ENCODE assay signal across 15 mouse cellular contexts in the genomic region with DNA sequence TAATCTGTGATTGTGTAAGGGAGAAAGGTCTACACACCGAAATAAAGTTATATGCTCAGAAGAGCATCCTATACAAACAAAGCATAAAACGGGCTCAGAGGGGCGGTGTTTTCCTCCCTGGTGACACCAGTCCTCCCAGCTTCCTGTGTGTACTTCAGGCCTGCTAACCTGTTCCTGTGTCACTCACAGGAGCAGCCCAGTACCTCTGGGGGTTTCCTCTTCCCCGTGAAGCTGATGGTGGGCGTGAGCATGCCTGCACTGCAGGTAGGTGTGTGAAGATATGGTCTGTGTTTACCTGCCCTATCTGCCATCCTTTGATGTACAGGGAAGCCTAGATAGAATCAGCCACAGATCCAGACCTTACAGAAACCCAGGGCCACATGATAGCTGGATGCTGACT.
A peak's percentile ranks its signal among the peaks of the same experiment; 100 is the strongest.
DNase-seq lines count a peak whose midpoint lies in the region; ATAC-seq lines count a peak whose summit lies in the region.
"Had no signal": no experiment of that assay in that cellular context is flagged by ENCODE, and none has a peak within 500 bp of the region (broad histone marks: within the 10 kb centered on the region; RNA-seq: fewer than 3 reads in every experiment).

No protein-coding gene starts in this region.

- ATAC-seq in kidney, embryonic 15.5 days (replicated peaks; ENCODE audit: low FRiP score) = no peak
- ATAC-seq in intestine, embryonic 15.5 days = 0 out of 2 replicates have a peak, but pooled peaks have one; percentile 48
- no peak for ATAC-seq in hindbrain, embryonic 14.5 days (ENCODE audit: low FRiP score)

- 40% methylated on average over 5 of the region's 5 CpGs for WGBS in kidney, embryonic 15.5 days
- 41% methylated on average over 5 of the region's 5 CpGs for WGBS in intestine, embryonic 15.5 days
- 95% methylated on average over 5 of the region's 5 CpGs for WGBS in hindbrain, embryonic 14.5 days

- peaks cover 51% of the 10 kb centered on the region for H3K4me1 ChIP-seq in kidney, embryonic 15.5 days
- peaks cover 18% of the 10 kb centered on the region; the same call in 1 of the 2 replicates for H3K4me1 ChIP-seq in intestine, embryonic 15.5 days (replicated peaks)
- H3K4me1 ChIP-seq in hindbrain, embryonic 14.5 days (replicated peaks; ENCODE audit: control insufficient read depth, insufficient read depth, low read length) = peaks cover 15% of the 10 kb centered on the region; the same call in 1 of the 2 replicates

- no peaks in the 10 kb centered on the region for H3K9me3 ChIP-seq in kidney, embryonic 15.5 days (replicated peaks)
- H3K9me3 ChIP-seq in intestine, embryonic 15.5 days = no peaks in the 10 kb centered on the region
- H3K9me3 ChIP-seq in hindbrain, embryonic 14.5 days (ENCODE audit: control insufficient read depth, low read length) = no peaks in the 10 kb centered on the region
- H3K9me3 ChIP-seq: embryonic facial prominence, embryonic 10.5 days; limb, embryonic 10.5 days; liver, embryonic 15.5 days had no signal

- DNase-seq in kidney, adult 8-10 months = no peak
- peak; percentile 62 to 66 for DNase-seq in CD8-positive naive resting alpha-beta T cell, adult 2 months (ENCODE audit: low read depth in 2 of 2, low spot score in 2 of 2)
- DNase-seq in thymus, postnatal 14 days = peak; percentile 74
- DNase-seq in hindbrain, embryonic 14.5 days (ENCODE audit: low spot score) = no peak
- DNase-seq in left cerebral cortex, adult 18-20 months (ENCODE audit: low spot score in 2 of 2) = no peak
- DNase-seq: adrenal gland, adult 8-10 months; cerebellum, postnatal 10 days; kidney, postnatal 14 days; midbrain, embryonic 14.5 days had no signal

- H3K9ac ChIP-seq in kidney, embryonic 15.5 days = no peak overlapping the region
- H3K9ac ChIP-seq in intestine, embryonic 15.5 days = no peak overlapping the region
- H3K9ac ChIP-seq in hindbrain, embryonic 14.5 days = no peak overlapping the region
- H3K9ac ChIP-seq: liver, embryonic 15.5 days had no signal

- no peaks in the 10 kb centered on the region for H3K36me3 ChIP-seq in kidney, embryonic 15.5 days
- H3K36me3 ChIP-seq in intestine, embryonic 15.5 days = no peaks in the 10 kb centered on the region
- no peaks in the 10 kb centered on the region for H3K36me3 ChIP-seq in hindbrain, embryonic 14.5 days (replicated peaks; ENCODE audit: control insufficient read depth, insufficient read depth)
- H3K36me3 ChIP-seq: limb, embryonic 10.5 days; liver, embryonic 15.5 days had no signal

- peak overlapping the region; percentile 57; the same call in 1 of the 2 replicates for H3K27ac ChIP-seq in kidney, embryonic 15.5 days
- H3K27ac ChIP-seq in intestine, embryonic 15.5 days = 0 out of 2 replicates have a peak overlapping the region, but pooled peaks have one; percentile 32
- H3K27ac ChIP-seq in hindbrain, embryonic 14.5 days = no peak overlapping the region
- H3K27ac ChIP-seq: embryonic facial prominence, embryonic 10.5 days; limb, embryonic 10.5 days; liver, embryonic 15.5 days; macrophage had no signal

- no peak overlapping the region for H3K4me2 ChIP-seq in kidney, embryonic 15.5 days
- H3K4me2 ChIP-seq in intestine, embryonic 15.5 days (replicated peaks) = no peak overlapping the region
- H3K4me2 ChIP-seq in hindbrain, embryonic 14.5 days (replicated peaks) = no peak overlapping the region
- H3K4me2 ChIP-seq: liver, embryonic 15.5 days had no signal

- peaks cover 16% of the 10 kb centered on the region for H3K27me3 ChIP-seq in kidney, embryonic 15.5 days
- H3K27me3 ChIP-seq in intestine, embryonic 15.5 days (replicated peaks) = no peaks in the 10 kb centered on the region
- no peaks in the 10 kb centered on the region for H3K27me3 ChIP-seq in hindbrain, embryonic 14.5 days (ENCODE audit: control insufficient read depth, insufficient read depth, low read length)
- H3K27me3 ChIP-seq: liver, embryonic 15.5 days had no signal

- no peak overlapping the region for H3K4me3 ChIP-seq in kidney, embryonic 15.5 days (replicated peaks)
- no peak overlapping the region for H3K4me3 ChIP-seq in intestine, embryonic 15.5 days (replicated peaks)
- no peak overlapping the region for H3K4me3 ChIP-seq in hindbrain, embryonic 14.5 days (replicated peaks; ENCODE audit: low read length)
- H3K4me3 ChIP-seq: embryonic facial prominence, embryonic 10.5 days; limb, embryonic 10.5 days; liver, embryonic 15.5 days had no signal

Comparison
In these comparisons a context has a peak if more than half of its experiments do, and no peak if none do; other contexts are left out.
1. DNase-seq: peak in CD8-positive naive resting alpha-beta T cell, adult 2 months (2 of 2) and thymus, postnatal 14 days (single experiment); none in kidney, adult 8-10 months (0 of 2), hindbrain, embryonic 14.5 days (single experiment) and left cerebral cortex, adult 18-20 months (0 of 2).